28 mouse cellular contexts compared by ENCODE assay signal in the genomic region with DNA sequence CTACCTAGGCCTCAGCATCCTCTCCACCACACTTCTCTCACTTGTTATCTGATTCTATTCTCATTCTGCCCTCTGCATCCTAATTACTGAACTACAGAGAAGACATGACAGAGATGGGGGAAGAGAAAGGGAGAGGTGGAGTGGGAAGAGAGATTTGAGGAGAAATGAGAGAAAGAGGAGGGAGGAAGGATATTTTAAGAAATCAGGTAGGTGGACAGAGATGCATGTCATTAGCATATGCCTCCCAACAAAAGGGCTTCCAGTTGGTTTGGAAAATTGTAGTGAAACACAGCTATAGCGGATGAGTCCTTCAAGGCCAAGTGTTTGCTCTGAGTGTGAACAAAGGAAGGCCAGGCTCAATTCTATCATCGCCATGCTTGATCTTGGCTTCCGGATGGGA.
"Had no signal": no experiment of that assay in that cellular context is flagged by ENCODE, and none has a peak within 500 bp of the region (broad histone marks: within the 10 kb centered on the region; RNA-seq: fewer than 3 reads in every experiment).

No protein-coding gene starts in this region.

- DNase-seq: cerebellum, adult 8-10 months; cerebellum, adult 9-10 months; cerebellum, adult 9-11 months; cerebellum, postnatal 10 days; cerebellum, postnatal 14 days; cerebellum, postnatal 25 days; cerebellum, postnatal 36 days; embryo, embryonic 11 days; forebrain, postnatal 0 days; gastrocnemius, adult 2 months; gastrocnemius, postnatal 10 days; gastrocnemius, postnatal 14 days; gastrocnemius, postnatal 25 days; gastrocnemius, postnatal 36 days; heart, adult 11 months; heart, adult 18-20 months; heart, adult 2 months had no signal

- H3K4me3 ChIP-seq: embryonic facial prominence, embryonic 10.5 days; embryonic facial prominence, embryonic 12.5 days; embryonic facial prominence, embryonic 13.5 days; embryonic facial prominence, embryonic 15.5 days; erythroblast, embryonic 14.5 days; forebrain, embryonic 12.5 days; forebrain, embryonic 13.5 days; forebrain, embryonic 15.5 days; gastrocnemius, adult 2 months; heart, adult 2 months; heart, embryonic 10.5 days had no signal

- H3K27ac ChIP-seq: embryonic facial prominence, embryonic 10.5 days; embryonic facial prominence, embryonic 12.5 days; embryonic facial prominence, embryonic 13.5 days; embryonic facial prominence, embryonic 15.5 days; forebrain, embryonic 12.5 days; forebrain, embryonic 13.5 days; forebrain, embryonic 15.5 days; gastrocnemius, adult 2 months; heart, adult 2 months; heart, embryonic 10.5 days had no signal

- H3K36me3 ChIP-seq: embryonic facial prominence, embryonic 10.5 days; embryonic facial prominence, embryonic 12.5 days; embryonic facial prominence, embryonic 13.5 days; embryonic facial prominence, embryonic 15.5 days; forebrain, embryonic 12.5 days; forebrain, embryonic 15.5 days; heart, embryonic 10.5 days had no signal

- ATAC-seq: forebrain, embryonic 13.5 days; forebrain, embryonic 14.5 days; forebrain, embryonic 15.5 days; forebrain, embryonic 16.5 days; forebrain, postnatal 0 days had no signal

- H3K4me1 ChIP-seq: embryonic facial prominence, embryonic 12.5 days; embryonic facial prominence, embryonic 13.5 days; embryonic facial prominence, embryonic 15.5 days; forebrain, embryonic 12.5 days; forebrain, embryonic 13.5 days; forebrain, embryonic 15.5 days had no signal

- H3K27me3 ChIP-seq: embryonic facial prominence, embryonic 12.5 days; embryonic facial prominence, embryonic 13.5 days; embryonic facial prominence, embryonic 15.5 days; forebrain, embryonic 12.5 days; forebrain, embryonic 13.5 days; forebrain, embryonic 15.5 days had no signal

- H3K9me3 ChIP-seq: embryonic facial prominence, embryonic 10.5 days; embryonic facial prominence, embryonic 12.5 days; embryonic facial prominence, embryonic 13.5 days; embryonic facial prominence, embryonic 15.5 days; forebrain, embryonic 12.5 days; forebrain, embryonic 13.5 days; forebrain, embryonic 15.5 days; heart, embryonic 10.5 days had no signal
